Mouse (Mus musculus) myocyte (in vitro differentiated cells): ENCODE results near the gene Olfr1198.

Source experiments
- E2F4 ChIP-seq: IDR thresholded peaks from one replicate; pipeline ENCODE4 v1.6.1; 2011; ENCODE audit warnings: mild to moderate bottlenecking, control low read depth, moderate library complexity; ENCODE audit not compliant: insufficient read depth
- MYOD1 ChIP-seq, 3 experiments: IDR thresholded peaks; one replicate each; pipeline ENCODE4 v1.6.1; 2011; ENCODE audit warnings: control low read depth in 2 of 3, low read depth in 2 of 3, mild to moderate bottlenecking in 2 of 3, moderate library complexity in 1 of 3; ENCODE audit not compliant: insufficient read length in 2 of 3, control insufficient read depth in 1 of 3
- MYOG ChIP-seq, 3 experiments: IDR thresholded peaks; one replicate each; pipeline ENCODE4 v1.6.1; 2011; ENCODE audit warnings: control low read depth in 2 of 3, low read depth in 2 of 3, mild to moderate bottlenecking in 2 of 3; ENCODE audit not compliant: insufficient read length in 2 of 3, control insufficient read depth in 1 of 3, insufficient read depth in 1 of 3
- POLR2A ChIP-seq: IDR thresholded peaks from one replicate; pipeline ENCODE4 v1.6.1; 2011; ENCODE audit warnings: low read depth, mild to moderate bottlenecking, control low read depth, moderate library complexity; ENCODE audit not compliant: insufficient read length
- TCF12 ChIP-seq: IDR thresholded peaks from one replicate; pipeline ENCODE4 v1.6.1; 2011; ENCODE audit warnings: mild to moderate bottlenecking, control low read depth; ENCODE audit not compliant: poor library complexity, insufficient read depth, severe bottlenecking
- USF1 ChIP-seq: IDR thresholded peaks from one replicate; pipeline ENCODE4 v1.6.1; 2011; ENCODE audit warnings: low read depth, mild to moderate bottlenecking, control low read depth, moderate library complexity

GRCm38 (mm10) chr2:88743379-88743778 lies 7.8 kb downstream of the Olfr1198 start:
- TF ChIP-seq TCF12 (no peak), POLR2A (no peak), USF1 (no peak), MYOG (IDR thresholded peaks at IDR 0.05; ENCODE audit: control insufficient read depth in 1 of 3, insufficient read depth in 1 of 3, insufficient read length in 2 of 3, low read depth in 2 of 3) (no peak), MYOD1 (IDR thresholded peaks at IDR 0.05; ENCODE audit: control insufficient read depth in 1 of 3, insufficient read length in 2 of 3, low read depth in 2 of 3) (no peak), E2F4 (no peak)
